Mouse (Mus musculus) spleen, adult 2 months (tissue): ENCODE measurements at regions not wholly inside any gene's neighbourhood (a gene's known extent, or its start where the extent isn't known, plus 50 kb on each side); places are given as distances from the start of the nearest gene placed in this dataset.

Experiments
- CTCF ChIP-seq: fragments of 200-500 bp; IDR thresholded peaks from 2 replicates; pipeline ENCODE4 v1.5.1; 2011; ENCODE audit warnings: mild to moderate bottlenecking, inconsistent platforms; ENCODE audit not compliant: insufficient read depth, insufficient read length, insufficient replicate concordance; ENCODE audit errors: extremely low read depth
- POLR2A ChIP-seq: fragments of 200-500 bp; IDR thresholded peaks from 2 replicates; pipeline ENCODE4 v1.6.1; 2011; ENCODE audit warnings: low read depth, low read length, inconsistent platforms

DNA sequence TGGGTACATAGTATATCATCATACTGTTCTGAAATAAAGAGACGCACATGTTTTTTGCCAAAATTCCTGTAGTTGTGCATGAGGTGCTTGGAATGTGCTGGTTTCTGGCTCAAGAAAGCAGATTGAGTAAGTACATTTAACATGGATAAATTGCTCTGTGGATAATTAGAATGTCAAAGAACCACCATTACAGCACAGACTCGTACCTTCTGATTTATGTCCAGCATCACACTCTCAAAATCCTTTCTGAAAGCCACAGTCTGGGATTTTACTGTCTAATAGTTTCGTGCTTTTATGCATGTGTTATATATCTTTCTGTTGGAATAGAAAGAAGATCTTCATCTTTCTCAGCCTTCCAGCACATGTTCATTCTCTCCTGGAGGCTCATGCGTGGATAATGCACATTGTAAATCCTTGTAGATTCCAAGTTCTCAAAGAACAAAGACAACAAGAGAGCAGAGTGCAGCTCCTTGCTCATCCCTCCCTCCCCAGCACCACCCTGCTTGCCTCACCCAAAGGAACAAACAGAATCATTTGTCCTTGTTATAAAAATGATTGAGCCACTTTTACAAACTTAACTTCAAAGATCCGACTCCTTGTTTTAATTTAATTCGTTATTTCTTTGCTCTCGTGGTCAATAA is 348.9 kb upstream of the Ctso start:
- TF ChIP-seq POLR2A (no peak), CTCF (no peak)
